ENCODE assay signal across 14 mouse cellular contexts in the genomic region with DNA sequence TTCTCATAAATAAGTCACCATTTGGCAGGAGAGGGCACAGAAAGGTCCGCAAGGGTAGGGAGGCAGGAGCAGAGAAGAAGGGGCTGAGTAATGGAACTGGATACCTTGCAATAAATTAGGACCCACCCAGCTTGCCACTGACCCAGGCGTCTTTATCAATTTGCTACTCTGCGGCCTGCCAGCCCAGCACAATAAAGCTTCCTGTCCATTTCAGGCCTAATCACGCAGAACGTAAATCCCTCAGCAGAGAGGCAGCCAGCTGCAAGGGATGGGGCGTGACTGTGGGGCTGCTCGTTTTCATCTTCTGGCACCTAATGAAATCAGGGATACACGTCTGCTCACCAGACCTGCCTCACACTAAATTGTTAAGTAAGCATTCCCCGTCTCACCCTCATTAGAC.
DNase-seq lines count a peak whose midpoint lies in the region; ATAC-seq lines count a peak whose summit lies in the region.
"Had no signal": no experiment of that assay in that cellular context is flagged by ENCODE, and none has a peak within 500 bp of the region (broad histone marks: within the 10 kb centered on the region; RNA-seq: fewer than 3 reads in every experiment).

No protein-coding gene starts in this region.

- WGBS in forebrain, embryonic 12.5 days: 10% methylated on average over 9 of the region's 9 CpGs
- 9% methylated on average over 9 of the region's 9 CpGs for WGBS in forebrain, embryonic 13.5 days
- WGBS in midbrain, embryonic 10.5 days: 33% methylated on average over 9 of the region's 9 CpGs
- WGBS in midbrain, embryonic 15.5 days: 19% methylated on average over 9 of the region's 9 CpGs

- 0 out of 2 replicates have a peak overlapping the region, but pooled peaks have one; percentile 1 for H3K27ac ChIP-seq in forebrain, embryonic 12.5 days
- H3K27ac ChIP-seq in forebrain, embryonic 13.5 days: no peak overlapping the region
- no peak overlapping the region for H3K27ac ChIP-seq in midbrain, embryonic 10.5 days (replicated peaks)
- no peak overlapping the region for H3K27ac ChIP-seq in midbrain, embryonic 15.5 days
- H3K27ac ChIP-seq: intestine, embryonic 15.5 days had no signal

- no peak overlapping the region for H3K4me3 ChIP-seq in forebrain, embryonic 12.5 days (replicated peaks)
- H3K4me3 ChIP-seq in forebrain, embryonic 13.5 days: no peak overlapping the region
- no peak overlapping the region for H3K4me3 ChIP-seq in midbrain, embryonic 10.5 days
- no peak overlapping the region for H3K4me3 ChIP-seq in midbrain, embryonic 15.5 days
- H3K4me3 ChIP-seq: intestine, embryonic 15.5 days had no signal

- ATAC-seq in forebrain, embryonic 12.5 days (ENCODE audit: low FRiP score): peak; percentile 86
- no peak for ATAC-seq in forebrain, embryonic 13.5 days
- ATAC-seq in midbrain, embryonic 15.5 days (replicated peaks): no peak
- ATAC-seq: intestine, embryonic 15.5 days had no signal

- H3K27me3 ChIP-seq in forebrain, embryonic 12.5 days: peaks cover 11% of the 10 kb centered on the region
- H3K27me3 ChIP-seq in forebrain, embryonic 13.5 days: no peaks in the 10 kb centered on the region
- no peaks in the 10 kb centered on the region for H3K27me3 ChIP-seq in midbrain, embryonic 10.5 days (ENCODE audit: low read depth, poor library complexity, severe bottlenecking)
- H3K27me3 ChIP-seq in midbrain, embryonic 15.5 days (replicated peaks): no peaks in the 10 kb centered on the region
- H3K27me3 ChIP-seq: intestine, embryonic 15.5 days had no signal

- no peaks in the 10 kb centered on the region for H3K36me3 ChIP-seq in forebrain, embryonic 12.5 days (replicated peaks)
- no peaks in the 10 kb centered on the region for H3K36me3 ChIP-seq in forebrain, embryonic 13.5 days (ENCODE audit: poor library complexity, severe bottlenecking)
- H3K36me3 ChIP-seq in midbrain, embryonic 10.5 days: no peaks in the 10 kb centered on the region
- no peaks in the 10 kb centered on the region for H3K36me3 ChIP-seq in midbrain, embryonic 15.5 days (replicated peaks)
- H3K36me3 ChIP-seq: intestine, embryonic 15.5 days had no signal

- peaks cover 12% of the 10 kb centered on the region for H3K4me1 ChIP-seq in forebrain, embryonic 12.5 days
- peaks cover 5% of the 10 kb centered on the region; the same call in 1 of the 2 replicates for H3K4me1 ChIP-seq in forebrain, embryonic 13.5 days
- peaks cover 9% of the 10 kb centered on the region for H3K4me1 ChIP-seq in midbrain, embryonic 10.5 days
- no peaks in the 10 kb centered on the region for H3K4me1 ChIP-seq in midbrain, embryonic 15.5 days
- H3K4me1 ChIP-seq: intestine, embryonic 15.5 days had no signal

- DNase-seq in midbrain, embryonic 10.5 days (ENCODE audit: low spot score): peak; percentile 43
- DNase-seq in forelimb bud, embryonic 11.5 days (ENCODE audit: low read depth, low spot score): peak; percentile 57
- peak; percentile 85 for DNase-seq in retina, postnatal 1 day
- DNase-seq in cerebellum, postnatal 10 days: no peak
- no peak for DNase-seq in frontal cortex, postnatal 25 days (ENCODE audit: low spot score in 2 of 2)
- DNase-seq: cerebellum, adult 9-10 months; heart, adult 18-20 months; liver; lung, embryonic 14.5 days; thymus, postnatal 14 days had no signal

- no peaks in the 10 kb centered on the region for H3K9me3 ChIP-seq in forebrain, embryonic 12.5 days
- H3K9me3 ChIP-seq in forebrain, embryonic 13.5 days (replicated peaks): no peaks in the 10 kb centered on the region; the same call in 1 of the 2 replicates
- no peaks in the 10 kb centered on the region for H3K9me3 ChIP-seq in midbrain, embryonic 10.5 days (replicated peaks)
- H3K9me3 ChIP-seq in midbrain, embryonic 15.5 days: peaks cover 2% of the 10 kb centered on the region; the same call in 1 of the 2 replicates
- H3K9me3 ChIP-seq: intestine, embryonic 15.5 days had no signal

- H3K4me2 ChIP-seq in forebrain, embryonic 12.5 days: 0 out of 2 replicates have a peak overlapping the region, but pooled peaks have one; percentile 8
- no peak overlapping the region for H3K4me2 ChIP-seq in forebrain, embryonic 13.5 days
- no peak overlapping the region for H3K4me2 ChIP-seq in midbrain, embryonic 15.5 days
- H3K4me2 ChIP-seq: intestine, embryonic 15.5 days; lung, embryonic 14.5 days had no signal

- no peak overlapping the region for H3K9ac ChIP-seq in forebrain, embryonic 12.5 days
- H3K9ac ChIP-seq in forebrain, embryonic 13.5 days: no peak overlapping the region
- no peak overlapping the region for H3K9ac ChIP-seq in midbrain, embryonic 15.5 days
- H3K9ac ChIP-seq: intestine, embryonic 15.5 days; lung, embryonic 14.5 days had no signal

Comparison
In these comparisons a context has a peak if more than half of its experiments do, and no peak if none do; other contexts are left out.
1. DNase-seq: peak in midbrain, embryonic 10.5 days (single experiment), forelimb bud, embryonic 11.5 days (single experiment) and retina, postnatal 1 day (single experiment); none in cerebellum, postnatal 10 days (0 of 2) and frontal cortex, postnatal 25 days (0 of 2).